Mouse (Mus musculus) hindbrain, embryonic 12.5 days (tissue): ENCODE measurements around the gene Rab3d. TPM values are rescaled to one million over a fixed set of nuclear protein-coding genes. Genes with fewer than 3 reads are reported as not detected.
"Not testable (repeated sequence)": the region's sequence is repeated elsewhere in the genome, so short reads cannot be mapped to it uniquely, and the experiment has no call there.

Experiments used
- ATAC-seq: fragments of 200-750 bp; cut with Nextera tagmentation; 2 replicates; pipeline ENCODE4 v1.8.0; 2017; ENCODE audit warnings: moderate TSS enrichment; ENCODE audit not compliant: low FRiP score
- H3K27ac ChIP-seq: fragments of 300-500 bp; sonication (generic); 2 replicates; pipeline ENCODE4 v1.5.1; 2016; ENCODE audit warnings: mild to moderate bottlenecking
- H3K27me3 ChIP-seq: fragments of 300-500 bp; sonication (generic); 2 replicates; pipeline ENCODE4 v1.6.1; 2016; ENCODE audit warnings: mild to moderate bottlenecking
- H3K36me3 ChIP-seq: fragments of 300-500 bp; sonication (generic); 2 replicates; pipeline ENCODE4 v1.6.1; 2016; ENCODE audit warnings: mild to moderate bottlenecking
- H3K4me1 ChIP-seq: fragments of 300-500 bp; sonication (generic); 2 replicates; pipeline ENCODE4 v1.6.1; 2016
- H3K4me2 ChIP-seq: fragments of 300-500 bp; sonication (generic); replicated peaks from 2 replicates; pipeline ENCODE4 v1.6.1; 2016; ENCODE audit warnings: mild to moderate bottlenecking
- H3K4me3 ChIP-seq: fragments of 300-500 bp; sonication (generic); 2 replicates; pipeline ENCODE4 v1.5.1; 2016; ENCODE audit warnings: mild to moderate bottlenecking
- H3K9ac ChIP-seq: fragments of 300-500 bp; sonication (generic); 2 replicates; pipeline ENCODE4 v1.6.1; 2016; ENCODE audit warnings: mild to moderate bottlenecking, moderate library complexity
- H3K9me3 ChIP-seq: fragments of 300-500 bp; sonication (generic); replicated peaks from 2 replicates; pipeline ENCODE4 v1.6.1; 2016; ENCODE audit warnings: mild to moderate bottlenecking
- WGBS: fragments of 180-500 bp; shearing (Covaris S2); methylation state at CpG from one replicate; pipeline ENCODE4 v1.1.7; 2016; 5-methylcytosine and 5-hydroxymethylcytosine counted together
- polyA plus RNA-seq: library from polyadenylated mRNA; unstranded; fragments of >200 nt; fragmentation: Nextera tagmentation; extraction: Ambion mirVana; gene quantifications from 2 replicates; pipeline ENCODE4 v1.2.1, GENCODE M21; 2016

The Rab3d gene
- polyA plus RNA-seq, 1 experiment from 2014 or later: 15.5 TPM

GRCm38 (mm10) chr9:21876601-21877000 lies 41.4 kb downstream of the Rab3d start:
- no peaks in the 10 kb centered on the region for H3K27me3 ChIP-seq
- H3K36me3 ChIP-seq: no peaks in the 10 kb centered on the region
- ATAC-seq: no peak
- no peaks in the 10 kb centered on the region for H3K4me1 ChIP-seq
- H3K4me2 ChIP-seq: no peak overlapping the region
- 0 out of 2 replicates have a peak, but pooled peaks cover 3% of the 10 kb centered on the region for H3K9me3 ChIP-seq
- no peak overlapping the region for H3K9ac ChIP-seq
- no peak overlapping the region for H3K4me3 ChIP-seq
- 59% methylated on average over 3 of the region's 3 CpGs for WGBS
- H3K27ac ChIP-seq: no peak overlapping the region

DNA sequence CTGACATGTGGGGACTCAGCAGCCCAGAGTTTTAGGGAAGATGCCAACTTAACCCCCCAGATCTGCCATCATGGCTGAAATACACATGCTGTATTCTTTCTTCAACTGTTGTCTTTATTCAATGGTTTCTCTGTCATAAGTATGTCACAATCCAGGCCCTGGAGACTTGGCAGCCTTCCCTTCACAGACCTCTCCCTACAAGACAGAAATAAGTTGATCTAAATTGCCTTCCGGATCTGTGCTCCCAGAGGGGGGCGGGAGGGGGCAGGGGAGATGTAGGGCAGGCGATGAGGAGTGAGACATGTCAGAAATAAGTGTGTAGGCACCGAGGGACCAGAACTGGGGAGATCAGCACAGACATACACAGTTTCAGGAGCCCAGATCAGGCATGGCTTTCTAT lies 45.8 kb downstream of the Rab3d start:
- Histone ChIP-seq H3K36me3 (no peaks in the 10 kb centered on the region), H3K4me1 (no peaks in the 10 kb centered on the region; the same call in 1 of the 2 replicates), H3K4me3 (no peak overlapping the region), H3K27me3 (no peaks in the 10 kb centered on the region), H3K27ac (no peak overlapping the region), H3K9me3 (0 out of 2 replicates have a peak, but pooled peaks cover 3% of the 10 kb centered on the region), H3K4me2 (no peak overlapping the region), H3K9ac (no peak overlapping the region)
- WGBS: 70% methylated on average over 4 of the region's 4 CpGs
- ATAC-seq: no peak

- H3K27ac ChIP-seq: no peak overlapping the region
- no peaks in the 10 kb centered on the region for H3K36me3 ChIP-seq
- no peaks in the 10 kb centered on the region for H3K27me3 ChIP-seq
- 0 out of 2 replicates have a peak, but pooled peaks have one; percentile 22 for ATAC-seq
- no peaks in the 10 kb centered on the region for H3K9me3 ChIP-seq
- no peak overlapping the region for H3K9ac ChIP-seq
- H3K4me3 ChIP-seq: no peak overlapping the region
- peak overlapping the region; percentile 35 for H3K4me2 ChIP-seq
- H3K4me1 ChIP-seq: no peaks in the 10 kb centered on the region; the same call in 1 of the 2 replicates
- WGBS: 17% methylated on average over 20 of the region's 20 CpGs
These were observed 47.0 kb downstream of the Rab3d start for GRCm38 (mm10) chr9:21870879-21871524.

- not testable (repeated sequence) for H3K36me3 ChIP-seq, H3K9ac ChIP-seq, H3K4me2 ChIP-seq, H3K4me1 ChIP-seq, H3K27ac ChIP-seq, H3K9me3 ChIP-seq, H3K4me3 ChIP-seq, ATAC-seq, H3K27me3 ChIP-seq
- 62% methylated on average over 7 of the region's 7 CpGs for WGBS
These were observed 48.7 kb downstream of the Rab3d start for GRCm38 (mm10) chr9:21869290-21869689.

- Histone ChIP-seq H3K9ac (no peak overlapping the region; the same call in 1 of the 2 replicates), H3K4me2 (no peak overlapping the region), H3K27ac (no peak overlapping the region), H3K4me3 (no peak overlapping the region), H3K36me3 (no peaks in the 10 kb centered on the region), H3K27me3 (peaks cover 3% of the 10 kb centered on the region; the same call in 1 of the 2 replicates), H3K9me3 (no peaks in the 10 kb centered on the region), H3K4me1 (no peaks in the 10 kb centered on the region; the same call in 1 of the 2 replicates)
- 72% methylated on average over 3 of the region's 3 CpGs for WGBS
- no peak for ATAC-seq
These were observed 50.3 kb downstream of the Rab3d start for GRCm38 (mm10) chr9:21867726-21868125.

DNA sequence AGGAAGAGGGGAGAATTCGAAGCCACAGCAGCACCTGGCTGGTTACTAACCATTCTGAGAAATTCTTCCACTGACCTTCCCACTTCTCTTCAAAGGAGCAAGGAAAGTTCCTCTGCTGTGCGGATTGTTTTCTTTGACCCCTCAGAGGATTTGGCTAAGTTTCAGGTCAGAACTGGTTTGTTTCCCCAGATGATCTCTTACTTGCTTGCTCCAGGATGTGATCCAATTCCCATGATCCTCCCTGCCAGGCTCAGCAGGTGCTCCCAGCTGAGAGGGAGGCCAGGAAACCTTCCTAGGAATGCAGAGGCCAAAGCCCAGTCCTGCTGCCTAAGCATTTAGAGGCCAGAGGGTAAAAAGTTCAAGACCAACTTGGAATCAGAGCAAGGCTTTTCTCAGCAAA lies 51.4 kb downstream of the Rab3d start:
- Histone ChIP-seq H3K9me3 (no peaks in the 10 kb centered on the region), H3K4me3 (no peak overlapping the region), H3K4me1 (no peaks in the 10 kb centered on the region; the same call in 1 of the 2 replicates), H3K9ac (no peak overlapping the region), H3K27ac (no peak overlapping the region), H3K36me3 (no peaks in the 10 kb centered on the region), H3K4me2 (no peak overlapping the region), H3K27me3 (peaks cover 3% of the 10 kb centered on the region; the same call in 1 of the 2 replicates)
- ATAC-seq: no peak
- WGBS: 64% methylated on average over 2 of the region's 2 CpGs

- no peaks in the 10 kb centered on the region; the same call in 1 of the 2 replicates for H3K4me1 ChIP-seq
- no peak for ATAC-seq
- H3K9ac ChIP-seq: no peak overlapping the region
- no peaks in the 10 kb centered on the region for H3K36me3 ChIP-seq
- no peak overlapping the region for H3K4me3 ChIP-seq
- no peak overlapping the region for H3K4me2 ChIP-seq
- 72% methylated on average over 5 of the region's 5 CpGs for WGBS
- H3K27ac ChIP-seq: no peak overlapping the region
- peaks cover 3% of the 10 kb centered on the region; the same call in 1 of the 2 replicates for H3K27me3 ChIP-seq
- no peaks in the 10 kb centered on the region for H3K9me3 ChIP-seq
These were observed 52.2 kb downstream of the Rab3d start for GRCm38 (mm10) chr9:21865673-21866398.

DNA sequence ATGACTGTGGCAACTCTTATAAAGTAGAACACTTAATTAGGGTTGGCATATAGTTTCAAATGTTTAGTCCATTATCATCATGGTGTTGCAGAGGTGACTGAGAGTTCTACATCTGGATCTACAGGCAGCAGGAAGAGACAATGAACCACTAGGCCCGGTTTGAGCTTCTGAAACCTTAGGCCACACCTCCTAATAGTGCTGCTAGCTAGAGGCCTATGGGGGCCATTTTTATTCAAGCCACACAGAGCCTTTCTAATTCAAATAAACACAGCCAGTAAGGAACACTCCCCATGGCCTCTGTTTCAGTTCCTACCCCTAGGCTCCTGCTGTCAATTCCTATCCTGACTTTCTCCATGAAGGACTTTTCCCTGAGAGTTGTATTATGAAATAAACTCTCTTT lies 55.8 kb downstream of the Rab3d start:
- Histone ChIP-seq H3K9me3 (no peaks in the 10 kb centered on the region), H3K9ac (no peak overlapping the region), H3K4me1 (no peaks in the 10 kb centered on the region), H3K36me3 (no peaks in the 10 kb centered on the region), H3K4me2 (no peak overlapping the region), H3K4me3 (no peak overlapping the region), H3K27me3 (peaks cover 3% of the 10 kb centered on the region; the same call in 1 of the 2 replicates), H3K27ac (no peak overlapping the region)
- no peak for ATAC-seq
- WGBS: 100% methylated on average over 1 of the region's 1 CpGs

DNA sequence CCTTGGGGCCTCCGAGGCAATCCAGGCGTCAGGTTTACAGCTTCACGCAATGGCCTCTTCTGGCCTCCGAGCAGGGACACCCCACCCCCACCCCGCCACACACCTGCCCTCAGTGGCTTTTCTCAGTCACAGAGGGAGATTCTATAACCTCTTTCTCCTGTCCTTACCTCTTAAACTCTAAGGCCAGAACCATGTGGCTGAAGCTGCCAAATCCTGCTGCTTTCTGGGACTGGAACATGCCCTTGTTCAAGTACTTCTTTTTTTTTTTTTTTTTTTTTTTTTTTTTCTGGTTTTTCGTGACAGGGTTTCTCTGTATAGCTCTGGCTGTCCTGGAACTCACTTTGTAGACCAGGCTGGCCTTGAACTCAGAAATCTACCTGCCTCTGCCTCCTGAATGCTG lies 57.6 kb downstream of the Rab3d start:
- H3K36me3 ChIP-seq, H3K9me3 ChIP-seq, H3K27me3 ChIP-seq, H3K4me3 ChIP-seq, ATAC-seq, H3K4me2 ChIP-seq, H3K27ac ChIP-seq, H3K9ac ChIP-seq, H3K4me1 ChIP-seq: not testable (repeated sequence)
- WGBS: 70% methylated on average over 6 of the region's 6 CpGs

DNA sequence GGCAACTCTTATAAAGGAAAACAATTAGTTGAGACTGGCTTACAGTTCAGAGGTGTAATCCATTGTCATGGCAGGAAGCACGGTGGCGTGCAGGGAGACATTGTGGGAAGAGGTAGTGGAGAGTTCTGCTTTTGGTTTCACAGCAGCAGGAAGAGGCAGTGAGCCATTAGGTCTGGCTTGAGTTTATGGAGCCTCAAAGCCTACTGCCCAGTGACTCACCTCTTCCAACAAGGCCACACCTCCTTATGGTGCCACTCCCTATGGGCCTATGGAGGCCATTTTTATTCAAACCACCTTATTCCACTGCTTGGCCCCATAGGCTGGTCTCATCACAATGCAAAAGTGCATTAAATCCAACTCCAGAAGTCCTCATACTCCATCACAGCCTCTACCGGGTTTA lies 58.4 kb downstream of the Rab3d start:
- Histone ChIP-seq H3K9me3 (no peaks in the 10 kb centered on the region), H3K4me3 (no peak overlapping the region), H3K27me3 (no peaks in the 10 kb centered on the region; the same call in 1 of the 2 replicates), H3K27ac (no peak overlapping the region), H3K9ac (no peak overlapping the region), H3K4me2 (no peak overlapping the region), H3K4me1 (no peaks in the 10 kb centered on the region), H3K36me3 (no peaks in the 10 kb centered on the region)
- ATAC-seq: no peak
- WGBS: 95% methylated on average over 3 of the region's 3 CpGs

DNA sequence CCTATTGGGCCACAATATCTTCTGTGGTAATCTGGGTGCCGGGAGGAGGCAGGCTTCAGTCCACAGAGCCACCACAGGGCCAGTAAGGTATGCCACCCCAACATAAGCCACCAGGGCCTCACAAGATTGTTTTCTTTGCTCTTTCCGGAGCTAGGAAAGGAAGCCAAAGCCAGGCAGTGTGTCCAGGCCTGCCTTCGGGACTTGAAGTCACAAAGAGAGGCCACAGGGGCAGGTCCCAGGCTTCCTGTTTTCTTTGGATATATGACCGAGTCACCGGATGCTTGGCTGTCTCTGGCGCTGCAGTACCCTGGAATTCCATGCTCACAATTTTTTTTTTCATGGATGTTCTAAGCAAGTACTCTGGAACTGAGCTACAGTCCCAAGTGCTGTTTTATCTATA lies 59.9 kb downstream of the Rab3d start:
- H3K9ac ChIP-seq: no peak overlapping the region
- H3K9me3 ChIP-seq: no peaks in the 10 kb centered on the region
- H3K4me1 ChIP-seq: no peaks in the 10 kb centered on the region
- no peak overlapping the region for H3K4me2 ChIP-seq
- WGBS: 70% methylated on average over 6 of the region's 6 CpGs
- H3K27ac ChIP-seq: no peak overlapping the region
- no peak for ATAC-seq
- no peaks in the 10 kb centered on the region for H3K36me3 ChIP-seq
- H3K27me3 ChIP-seq: no peaks in the 10 kb centered on the region; the same call in 1 of the 2 replicates
- no peak overlapping the region for H3K4me3 ChIP-seq

- Histone ChIP-seq H3K4me2 (no peak overlapping the region), H3K9me3 (no peaks in the 10 kb centered on the region), H3K27ac (no peak overlapping the region), H3K27me3 (no peaks in the 10 kb centered on the region; the same call in 1 of the 2 replicates), H3K4me1 (peaks cover 5% of the 10 kb centered on the region; the same call in 1 of the 2 replicates), H3K9ac (no peak overlapping the region), H3K36me3 (no peaks in the 10 kb centered on the region), H3K4me3 (no peak overlapping the region)
- 83% methylated on average over 2 of the region's 2 CpGs for WGBS
- no peak for ATAC-seq
These were observed 60.5 kb downstream of the Rab3d start for GRCm38 (mm10) chr9:21857501-21857900.
